ENCODE assay signal across 8 mouse cellular contexts in genomic region chr2:164833314-164833959, GRCm38 (mm10). TPM values are rescaled to one million over a fixed set of nuclear protein-coding genes. Genes with fewer than 3 reads are reported as not detected.
DNase-seq lines count a peak whose midpoint lies in the region; ATAC-seq and TF ChIP-seq lines count a peak whose summit lies in the region.

TSS of gene Neurl2 (minus strand) at chr2:164833456.

- no peaks in the 10 kb centered on the region for H3K9me3 ChIP-seq in embryonic facial prominence, embryonic 15.5 days (replicated peaks)
- no peaks in the 10 kb centered on the region for H3K9me3 ChIP-seq in kidney, embryonic 14.5 days (ENCODE audit: control insufficient read depth, low read length)
- H3K9me3 ChIP-seq in limb, embryonic 15.5 days = no peaks in the 10 kb centered on the region

- peak within 1 kb of the TSS; percentile 99 for H3K4me2 ChIP-seq in embryonic facial prominence, embryonic 15.5 days (replicated peaks)
- H3K4me2 ChIP-seq in kidney, embryonic 14.5 days (replicated peaks; ENCODE audit: low read depth, low read length) = peak within 1 kb of the TSS; percentile 95
- peak within 1 kb of the TSS; percentile 98 for H3K4me2 ChIP-seq in limb, embryonic 15.5 days

- H3K4me3 ChIP-seq in bone marrow, adult 2 months (replicated peaks; ENCODE audit: control insufficient read depth, low read depth, low read length) = peak within 1 kb of the TSS; percentile 76
- H3K4me3 ChIP-seq in embryonic facial prominence, embryonic 15.5 days (replicated peaks) = peak within 1 kb of the TSS; percentile 58
- peak within 1 kb of the TSS; percentile 63 for H3K4me3 ChIP-seq in kidney, embryonic 14.5 days (ENCODE audit: low read length)
- H3K4me3 ChIP-seq in limb, embryonic 15.5 days = peak within 1 kb of the TSS; percentile 75

- no peaks in the 10 kb centered on the region; the same call in 1 of the 2 replicates for H3K4me1 ChIP-seq in bone marrow, adult 2 months (ENCODE audit: control insufficient read depth, insufficient read depth, low read length)
- H3K4me1 ChIP-seq in embryonic facial prominence, embryonic 15.5 days = peaks cover 23% of the 10 kb centered on the region
- H3K4me1 ChIP-seq in kidney, embryonic 14.5 days (ENCODE audit: control insufficient read depth, insufficient read depth, low read length) = peaks cover 11% of the 10 kb centered on the region
- H3K4me1 ChIP-seq in limb, embryonic 15.5 days = peaks cover 22% of the 10 kb centered on the region

- peak within 1 kb of the TSS; percentile 37 for H3K9ac ChIP-seq in embryonic facial prominence, embryonic 15.5 days
- peak within 1 kb of the TSS; percentile 63 for H3K9ac ChIP-seq in kidney, embryonic 14.5 days (ENCODE audit: low read depth, low read length)
- H3K9ac ChIP-seq in limb, embryonic 15.5 days = peak within 1 kb of the TSS; percentile 82

- ATAC-seq in embryonic facial prominence, embryonic 15.5 days (ENCODE audit: insufficient number of reproducible peaks, low FRiP score, low TSS enrichment, low read depth) = peak; percentile 79
- peak; percentile 68 for ATAC-seq in kidney, embryonic 14.5 days (ENCODE audit: low FRiP score, low TSS enrichment)
- ATAC-seq in limb, embryonic 15.5 days (ENCODE audit: insufficient number of reproducible peaks, low FRiP score, low TSS enrichment, low read depth) = peak; percentile 70; the same call in 1 of the 2 replicates

- peaks cover 18% of the 10 kb centered on the region for H3K36me3 ChIP-seq in embryonic facial prominence, embryonic 15.5 days
- H3K36me3 ChIP-seq in kidney, embryonic 14.5 days (ENCODE audit: control insufficient read depth, insufficient read depth, low read length) = peaks cover 27% of the 10 kb centered on the region
- H3K36me3 ChIP-seq in limb, embryonic 15.5 days = peaks cover 25% of the 10 kb centered on the region

- peak; percentile 98 for DNase-seq in 416B (ENCODE audit: low read depth)
- DNase-seq in heart, adult 9 months (ENCODE audit: low spot score in 2 of 2) = peak; percentile 92 to 96
- peak; percentile 48 to 76 for DNase-seq in monocyte, adult 2 months (ENCODE audit: low read depth in 1 of 2, low spot score in 2 of 2)
- DNase-seq in spleen, postnatal 36 days (ENCODE audit: low spot score in 2 of 2) = peak; percentile 81 to 85

- TF ChIP-seq CTCF in bone marrow, adult 2 months (IDR thresholded peaks at IDR 0.05; ENCODE audit: control insufficient read depth, insufficient read depth, low read length) = no peak

- no peaks in the 10 kb centered on the region for H3K27me3 ChIP-seq in embryonic facial prominence, embryonic 15.5 days
- H3K27me3 ChIP-seq in kidney, embryonic 14.5 days (ENCODE audit: control insufficient read depth, insufficient read depth, low read length) = no peaks in the 10 kb centered on the region
- H3K27me3 ChIP-seq in limb, embryonic 15.5 days = no peaks in the 10 kb centered on the region

- peak; percentile 72; the same call in 1 of the 2 replicates for TF ChIP-seq POLR2A in bone marrow, adult 2 months (IDR thresholded peaks at IDR 0.05; ENCODE audit: borderline replicate concordance, control insufficient read depth, low read depth, low read length)

- peak within 1 kb of the TSS; percentile 65 for H3K27ac ChIP-seq in bone marrow, adult 2 months (ENCODE audit: control insufficient read depth, insufficient read depth, low read depth, low read length, poor library complexity)
- peak within 1 kb of the TSS; percentile 91 for H3K27ac ChIP-seq in embryonic facial prominence, embryonic 15.5 days (replicated peaks)
- peak within 1 kb of the TSS; percentile 83 for H3K27ac ChIP-seq in kidney, embryonic 14.5 days (ENCODE audit: low read depth, low read length)
- peak within 1 kb of the TSS; percentile 89 for H3K27ac ChIP-seq in limb, embryonic 15.5 days

- under 1% methylated on average over 31 of the region's 31 CpGs for WGBS in bone marrow, adult 2 months
- WGBS in embryonic facial prominence, embryonic 15.5 days = under 1% methylated on average over 31 of the region's 31 CpGs
- under 1% methylated on average over 31 of the region's 31 CpGs for WGBS in kidney, embryonic 14.5 days
- WGBS in limb, embryonic 15.5 days = under 1% methylated on average over 31 of the region's 31 CpGs

RNA-seq across cellular contexts. Expression of gene Neurl2, which starts in this region (rescaled TPM):
- polyA plus RNA-seq in bone marrow, adult 2 months (2011; ENCODE audit: insufficient read depth, insufficient read length, low replicate concordance, missing spikeins) = 0.97 TPM in 1 of 2 replicates, not detected in the other
- polyA plus RNA-seq in embryonic facial prominence, embryonic 15.5 days (2015; fragmentation: Nextera tagmentation; extraction: Ambion mirVana) = 8.5 and 9.0 TPM in 2 replicates
- 6.0 and 6.6 TPM in 2 replicates for polyA plus RNA-seq in kidney, embryonic 14.5 days (2014; fragmentation: Nextera tagmentation; extraction: Ambion mirVana)
- 5.8 and 9.3 TPM in 2 replicates for polyA plus RNA-seq in limb, embryonic 15.5 days (2015; fragmentation: Nextera tagmentation; extraction: Ambion mirVana)

Comparison
In these comparisons a context has a peak if more than half of its experiments do, and no peak if none do; other contexts are left out.
1. Peak in every context shown above with its lines: DNase-seq, ATAC-seq, H3K4me3 ChIP-seq and H3K27ac ChIP-seq.